Mouse (Mus musculus): Measurements from ENCODE around the gene Mrvi1. TPM values are rescaled to one million over a fixed set of nuclear protein-coding genes. Genes with fewer than 3 reads are reported as not detected.

Gene Mrvi1
- total RNA-seq, 2 experiments from 2014 or later = 6.3 to 10.1 TPM

DNA sequence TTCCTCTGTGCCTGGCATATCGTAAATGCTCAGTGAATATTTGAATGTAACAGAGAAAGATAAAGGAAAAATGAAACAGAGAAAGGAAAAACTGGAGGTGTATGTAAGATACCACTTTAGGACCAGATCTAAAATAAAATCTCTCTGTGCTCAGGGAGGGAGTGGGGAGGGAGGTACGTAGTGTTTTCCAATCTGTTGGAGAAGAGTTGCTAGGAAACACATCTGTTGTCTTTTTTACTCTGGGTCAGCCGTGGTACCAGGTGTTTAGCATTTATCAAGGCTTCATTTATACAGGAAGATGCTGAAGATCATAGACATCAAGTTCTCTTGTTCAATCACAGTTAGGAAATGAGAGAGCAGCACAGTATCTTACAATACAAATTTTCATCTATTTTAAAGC lies 127.7 kb downstream of the Mrvi1 start:
- no peak for DNase-seq
- intact Hi-C loops (cut with DNase I; ENCODE audit: low total_unique reads) = no loop called here

DNA sequence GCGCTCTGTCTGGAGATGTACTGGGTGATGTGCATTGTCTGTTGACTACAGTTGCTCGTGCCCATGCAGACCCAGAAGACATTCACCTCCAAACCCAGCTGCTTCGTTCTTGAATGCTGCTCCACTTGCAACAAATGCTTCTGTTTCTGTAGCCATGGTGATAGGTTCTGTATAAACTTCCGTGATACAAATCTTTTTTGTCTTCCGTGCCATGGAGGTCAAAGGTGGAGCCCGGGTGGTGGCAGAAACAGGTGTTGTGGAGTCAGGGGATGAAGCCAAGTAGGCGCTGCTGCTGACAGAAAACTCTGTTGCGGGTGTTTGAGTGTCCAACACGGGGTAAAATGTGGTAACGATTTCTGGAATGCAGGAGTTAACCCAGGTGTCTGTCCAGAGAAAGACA lies 128.7 kb downstream of the Mrvi1 start:
- intact Hi-C loops (cut with DNase I; ENCODE audit: low total_unique reads) = no loop called here
- DNase-seq = no peak

DNA sequence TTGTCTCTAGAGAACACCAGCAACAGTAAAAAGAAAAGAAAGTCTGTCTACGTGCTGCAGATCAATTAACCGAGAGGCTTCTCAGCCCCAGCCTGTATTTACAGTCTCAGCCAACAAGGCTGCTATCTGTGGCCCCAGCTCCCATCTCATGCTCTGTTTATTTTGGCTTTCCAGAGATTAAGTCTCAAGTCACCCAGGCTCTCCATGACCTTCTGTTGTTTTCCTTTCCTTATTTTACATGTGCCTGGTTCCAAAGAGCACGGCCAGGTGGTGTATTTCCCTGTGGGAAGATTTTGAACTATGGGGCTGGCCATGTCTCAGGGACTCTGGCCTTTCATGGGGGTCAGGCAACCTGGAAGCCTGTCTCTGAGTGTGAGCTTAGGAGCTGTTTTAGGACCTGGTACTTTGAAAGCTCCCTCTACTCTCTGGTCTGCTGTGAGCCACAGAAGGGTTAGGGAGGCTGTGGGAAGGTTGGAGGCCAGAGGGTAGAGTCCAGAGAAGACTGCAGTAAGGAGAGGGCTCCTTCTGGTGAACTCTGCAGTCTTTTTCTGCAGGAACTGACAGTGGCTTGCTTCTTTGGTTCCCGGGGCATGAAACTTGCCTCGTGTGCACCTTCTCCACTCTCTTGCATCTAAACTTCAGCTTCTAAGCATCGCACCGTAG lies 130.6 kb downstream of the Mrvi1 start:
- intact Hi-C loops (cut with DNase I; ENCODE audit: low total_unique reads) = no loop called here
- no peak for DNase-seq

DNA sequence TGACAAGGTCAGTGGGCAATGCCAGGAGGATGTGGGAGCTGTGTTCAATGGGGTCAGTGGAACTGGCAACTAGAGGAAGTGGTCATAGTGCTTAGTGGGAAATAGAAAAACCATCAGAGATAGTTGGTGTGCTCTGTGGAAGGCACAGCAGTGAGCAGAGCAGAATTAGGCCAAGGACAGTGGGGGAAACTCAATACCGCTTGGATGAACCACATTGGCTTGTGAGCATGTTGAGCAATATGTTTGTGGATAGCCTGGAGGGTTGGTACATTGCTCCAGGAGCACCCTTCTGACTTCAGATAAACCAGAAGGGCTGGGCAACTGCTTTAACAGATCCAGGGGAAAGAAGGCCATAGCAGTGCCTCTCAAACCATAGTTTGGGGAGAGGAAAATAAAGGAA lies 133.9 kb downstream of the Mrvi1 start:
- intact Hi-C loops (cut with DNase I; ENCODE audit: low total_unique reads) = no loop called here
- no peak for DNase-seq

DNA sequence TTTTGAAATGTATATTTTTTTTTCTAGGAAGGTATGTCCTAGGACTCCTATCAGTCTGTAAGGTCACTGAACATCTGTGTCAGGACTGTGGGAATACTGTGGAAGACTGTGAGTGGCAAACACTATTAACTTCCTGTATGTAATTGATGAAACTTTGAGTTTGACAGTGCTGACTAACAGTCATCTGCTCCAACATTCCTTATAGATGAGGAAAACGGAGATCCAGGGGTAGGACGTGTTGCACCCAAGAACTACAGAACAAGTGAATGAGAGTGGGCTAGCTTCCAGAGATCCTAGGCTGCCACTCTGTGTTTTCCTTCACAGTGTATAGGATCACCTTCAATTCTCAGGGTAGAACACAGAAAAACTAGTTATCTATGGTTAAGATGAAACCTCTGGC lies 134.9 kb downstream of the Mrvi1 start:
- DNase-seq = no peak
- intact Hi-C loops (cut with DNase I; ENCODE audit: low total_unique reads) = no loop called here

DNA sequence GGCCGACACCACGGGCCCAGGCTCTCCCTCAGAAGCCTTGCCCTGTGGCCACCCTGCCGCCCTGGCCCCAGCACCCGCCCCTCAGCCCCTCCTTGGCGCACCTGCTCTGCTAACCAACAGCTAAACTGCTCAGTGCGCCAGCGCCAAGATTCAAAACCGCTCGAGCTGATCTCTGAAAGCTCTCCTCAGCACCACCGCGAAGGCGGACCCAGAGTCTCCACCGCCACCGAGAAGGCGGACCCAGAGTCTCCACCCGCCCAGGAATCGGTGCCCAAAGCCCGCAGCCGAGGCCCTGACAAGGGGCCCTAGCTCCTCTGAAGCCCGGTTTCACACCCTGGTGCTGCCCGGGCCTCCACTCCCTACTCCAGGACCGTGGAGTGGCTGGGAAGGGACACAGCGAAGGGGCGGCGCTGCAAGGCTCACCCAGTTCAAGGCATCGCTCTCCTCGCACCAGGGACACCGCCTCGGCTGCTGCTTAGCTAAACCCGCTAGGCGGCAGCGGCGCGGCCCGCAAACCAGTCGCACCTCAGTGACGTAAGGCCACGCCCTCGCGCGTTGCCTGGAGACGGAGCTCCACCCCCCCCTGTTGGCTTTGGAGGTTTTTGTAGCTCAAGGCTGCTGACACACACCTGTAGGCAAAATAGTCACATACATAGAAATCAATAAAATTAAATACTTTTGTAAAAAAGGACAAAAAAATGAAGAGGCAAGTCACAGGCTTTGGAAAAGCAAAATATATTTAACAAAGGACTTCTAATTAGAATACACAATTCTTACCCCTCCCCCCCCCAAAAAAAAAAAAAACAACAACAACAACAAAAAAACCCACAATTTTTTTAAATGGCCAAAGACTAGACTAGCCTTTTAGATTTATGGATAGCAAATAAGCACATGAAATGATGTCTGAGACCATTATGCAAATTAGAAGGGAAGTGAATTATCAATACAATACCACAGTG lies 138.1 kb downstream of the Mrvi1 start, which contains the start of gene Rnf141:
Gene Rnf141 (minus strand): TSS at position 542 of the 959 bp plus-strand sequence.
- intact Hi-C loops (cut with DNase I; ENCODE audit: low total_unique reads) = no loop called here

DNA sequence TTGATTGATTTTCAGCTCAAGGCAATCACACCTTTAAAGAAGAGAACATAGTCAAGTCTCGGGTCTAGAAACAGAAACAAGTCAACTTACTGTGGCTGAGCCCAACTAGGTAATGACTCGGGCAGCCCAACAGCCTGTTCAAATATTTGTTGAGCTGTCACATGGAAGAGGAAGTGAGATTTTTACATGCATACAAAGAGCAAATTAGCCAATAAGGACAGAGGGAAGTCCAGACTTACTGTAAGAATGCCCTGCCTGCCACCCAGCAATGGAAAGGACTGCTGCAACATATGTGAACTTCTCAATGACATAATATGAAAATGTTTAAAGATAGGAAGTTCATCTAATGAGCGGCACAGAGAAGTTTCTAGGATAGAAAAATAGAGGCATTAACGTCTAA lies 141.9 kb downstream of the Mrvi1 start:
- intact Hi-C loops (cut with DNase I; ENCODE audit: low total_unique reads) = no loop called here
- DNase-seq = no peak

More for the DNA sequence above, 138.1 kb downstream of the Mrvi1 start, which contains the start of gene Rnf141:
- peak; percentile 92 for DNase-seq

DNA sequence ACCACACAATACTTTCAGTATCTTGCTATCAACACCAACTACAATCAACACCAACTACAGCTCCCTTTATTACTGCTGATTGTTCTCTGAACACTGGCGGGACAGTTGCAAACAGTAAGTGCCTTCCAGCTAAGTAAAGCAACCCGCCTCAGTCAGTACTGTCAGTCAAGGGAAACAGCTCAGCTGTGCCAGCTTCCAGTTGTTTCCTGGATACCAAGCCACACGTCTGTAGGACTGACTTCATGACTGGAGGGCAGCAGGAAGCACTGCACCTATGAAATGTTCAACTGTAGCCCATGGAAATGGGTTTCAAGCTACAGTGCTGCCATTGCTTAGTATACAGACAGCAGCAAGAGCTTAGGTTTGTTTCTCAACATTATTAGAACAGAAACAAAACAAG lies 147.7 kb downstream of the Mrvi1 start:
- DNase-seq = no peak
- intact Hi-C loops (cut with DNase I; ENCODE audit: low total_unique reads) = loop anchor here (5.0 kb wide), 1 partner anchor 53 kb away; no protein-coding TSS in a partner anchor

DNA sequence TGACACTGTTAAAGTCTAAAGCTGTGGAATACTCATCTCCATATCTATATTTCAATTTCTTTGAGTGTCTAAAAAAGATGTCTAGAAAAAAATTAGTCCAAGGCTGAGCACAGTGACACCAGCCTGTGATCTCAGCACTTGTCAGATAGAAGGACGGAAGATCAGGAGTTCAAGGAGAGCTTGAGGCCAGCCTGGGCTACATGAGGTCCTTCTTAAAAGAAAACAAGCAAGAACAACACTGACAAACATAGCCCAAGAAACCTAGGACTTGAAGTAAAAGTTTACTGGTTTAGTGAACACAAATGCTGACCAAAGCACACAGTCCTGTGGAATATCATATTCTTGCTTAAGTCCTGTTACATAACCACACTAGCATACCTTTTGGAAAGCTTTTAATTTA lies 148.2 kb downstream of the Mrvi1 start:
- intact Hi-C loops (cut with DNase I; ENCODE audit: low total_unique reads) = loop anchor here (5.0 kb wide), 1 partner anchor 53 kb away; no protein-coding TSS in a partner anchor
- no peak for DNase-seq

DNA sequence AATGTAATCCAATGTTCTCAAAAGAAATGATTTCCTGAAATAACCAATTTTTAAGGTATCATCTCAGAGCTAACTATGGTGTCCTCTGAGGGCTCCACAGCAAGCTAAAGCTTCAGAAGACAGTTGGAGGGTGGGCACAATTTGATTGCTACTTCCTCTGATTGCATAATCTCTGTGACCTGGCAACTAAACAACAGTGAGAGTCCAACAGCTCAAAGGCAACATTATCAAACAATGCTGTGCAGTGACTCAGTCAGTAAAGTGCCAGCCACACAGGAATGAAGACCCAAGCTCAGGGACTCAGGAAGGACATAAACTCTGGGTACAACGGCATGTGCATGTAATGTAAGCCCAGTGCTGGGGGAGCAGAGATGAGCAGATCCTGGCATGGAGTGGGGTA lies 149.2 kb downstream of the Mrvi1 start:
- intact Hi-C loops (cut with DNase I; ENCODE audit: low total_unique reads) = loop anchor here (5.0 kb wide), 1 partner anchor 54 kb away; no protein-coding TSS in a partner anchor
- DNase-seq = no peak

DNA sequence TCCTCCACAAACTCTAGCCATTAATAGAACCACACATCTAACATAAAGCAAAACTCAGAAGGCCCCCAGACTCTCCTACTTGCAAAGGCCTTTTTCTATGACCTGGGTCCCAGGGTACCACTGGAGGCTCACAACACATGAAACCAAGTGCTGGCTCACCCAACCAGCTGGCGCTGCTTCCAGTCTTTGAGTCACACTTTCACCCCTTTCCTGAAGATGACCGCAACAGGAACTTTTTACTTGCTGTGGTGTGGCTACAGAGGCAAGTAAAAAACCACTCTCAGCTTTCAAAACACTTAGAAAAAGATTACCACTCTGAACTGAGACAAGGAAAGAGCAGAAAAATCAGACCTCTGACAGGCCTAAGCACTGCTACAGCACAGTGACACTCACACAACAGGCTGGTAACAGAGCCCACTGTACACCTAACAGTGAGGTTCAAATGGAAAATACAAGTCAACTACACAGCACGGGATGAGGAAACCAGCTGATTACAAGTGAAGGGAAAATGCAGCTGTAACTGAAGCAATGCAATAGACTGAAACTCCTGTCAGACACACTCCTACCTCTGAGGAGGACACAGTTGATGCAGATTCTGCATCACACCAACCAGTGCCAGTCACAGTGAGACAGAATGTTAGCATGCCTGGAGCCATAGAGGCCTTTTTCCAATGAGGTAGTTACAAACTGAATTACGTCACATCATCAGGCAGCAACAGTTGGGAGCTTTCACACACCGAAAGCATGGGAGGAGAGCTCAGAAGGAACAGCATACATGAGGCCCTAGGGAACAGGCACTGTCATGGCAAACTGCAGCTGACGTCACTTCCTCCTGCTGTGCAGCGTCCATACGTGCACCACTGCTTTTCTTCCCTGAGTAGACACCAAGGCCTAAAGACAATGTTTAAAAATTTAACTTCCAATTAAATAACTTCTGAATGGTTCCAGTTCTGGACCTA lies 158.0 kb downstream of the Mrvi1 start:
- DNase-seq = no peak
- intact Hi-C loops (cut with DNase I; ENCODE audit: low total_unique reads) = no loop called here

DNA sequence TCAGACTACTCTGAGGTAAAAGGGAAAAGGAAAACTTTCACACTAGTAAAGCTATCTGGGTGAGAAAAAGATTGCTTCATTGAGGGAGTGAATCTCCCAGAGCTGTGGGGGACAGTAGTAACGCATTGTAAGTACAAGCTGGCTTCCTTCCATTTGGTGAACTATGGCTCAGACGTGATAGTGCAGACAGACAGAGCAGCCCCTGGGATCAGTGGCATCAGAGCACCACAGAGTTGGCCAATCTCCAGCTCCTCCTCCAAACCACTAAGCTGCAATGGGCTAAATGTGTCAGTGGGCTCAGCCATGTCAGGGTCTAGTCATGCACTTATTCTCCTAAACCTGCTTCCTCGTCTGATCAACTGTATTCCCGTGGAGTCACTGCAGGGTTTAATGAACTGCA lies 158.7 kb downstream of the Mrvi1 start:
- intact Hi-C loops (cut with DNase I; ENCODE audit: low total_unique reads) = no loop called here
- DNase-seq = no peak

DNA sequence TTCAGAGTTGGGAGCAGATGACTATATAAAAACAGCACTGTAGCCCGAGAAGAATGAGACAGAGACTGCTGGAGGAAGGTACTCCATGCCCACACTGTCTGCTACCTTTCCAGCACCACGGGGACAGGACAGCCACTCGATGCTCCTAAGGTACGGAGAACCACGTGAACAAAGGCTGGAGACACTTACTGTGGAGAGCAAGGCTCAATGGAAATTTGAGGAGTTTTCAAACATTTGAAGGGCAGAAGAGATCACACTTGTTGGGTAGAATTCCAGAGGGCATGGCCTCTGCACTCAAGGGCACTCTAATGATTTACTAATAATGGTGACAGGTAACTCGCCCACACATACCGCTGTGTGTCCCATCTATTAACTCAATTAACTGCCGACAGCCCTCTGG lies 159.2 kb downstream of the Mrvi1 start:
- intact Hi-C loops (cut with DNase I; ENCODE audit: low total_unique reads) = no loop called here
- DNase-seq = no peak

DNA sequence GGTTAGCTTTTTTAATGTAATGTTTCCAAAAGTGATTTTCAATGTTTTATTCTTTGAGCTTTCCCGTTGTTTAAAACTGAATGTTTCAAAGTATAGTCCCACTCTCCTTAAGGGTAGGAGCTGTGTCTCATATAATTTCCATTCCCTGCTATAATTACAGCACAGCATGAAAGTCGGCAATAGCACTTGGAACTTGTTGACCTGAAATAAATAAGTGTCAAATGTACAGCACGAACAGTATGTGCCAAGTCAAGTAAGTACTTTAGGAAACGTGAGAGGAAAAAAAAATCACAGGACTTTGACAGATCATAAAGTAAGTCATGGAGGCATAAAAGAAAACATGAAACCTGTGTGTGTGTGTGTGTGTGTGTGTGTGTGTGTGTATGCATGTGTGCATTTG lies 160.2 kb downstream of the Mrvi1 start:
- no peak for DNase-seq
- intact Hi-C loops (cut with DNase I; ENCODE audit: low total_unique reads) = no loop called here

DNA sequence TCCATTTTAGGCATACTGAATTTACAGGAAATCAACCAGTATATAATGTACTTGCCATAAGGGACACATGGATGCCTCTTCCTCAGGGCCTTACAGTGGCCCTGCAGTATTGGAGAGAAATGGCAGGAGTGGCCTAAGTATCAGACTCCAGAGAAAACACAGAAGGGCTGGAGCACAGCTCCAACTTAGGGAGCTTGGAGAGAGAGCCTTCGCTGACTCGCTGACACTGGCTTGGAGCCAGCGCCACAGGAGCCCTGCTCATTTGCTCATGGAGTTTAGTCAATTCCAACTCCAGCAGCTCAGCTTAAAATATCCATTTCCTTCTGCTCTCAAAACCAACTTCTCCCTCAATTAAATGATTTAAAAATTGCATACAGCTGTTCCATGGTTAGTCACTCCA lies 160.6 kb downstream of the Mrvi1 start:
- intact Hi-C loops (cut with DNase I; ENCODE audit: low total_unique reads) = no loop called here
- DNase-seq = peak; percentile 63

DNA sequence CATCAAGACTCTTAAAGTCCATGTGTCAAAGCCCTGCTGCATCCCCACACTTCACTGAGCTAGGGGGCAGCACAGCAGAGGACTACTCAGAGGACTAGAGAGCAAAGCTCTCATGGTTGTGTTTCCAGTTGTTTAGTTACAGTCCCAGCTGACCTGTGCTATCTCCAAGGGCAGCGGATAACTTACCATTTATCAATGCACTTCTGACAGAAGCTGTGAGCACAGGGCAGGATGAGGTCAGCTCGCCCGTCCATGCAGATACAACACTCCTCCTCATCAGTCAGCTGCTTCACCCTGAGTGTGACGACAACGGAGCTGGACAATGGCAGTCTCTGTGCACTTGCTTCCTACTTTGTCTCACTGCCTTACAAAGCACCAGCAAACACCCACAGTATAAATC lies 161.2 kb downstream of the Mrvi1 start:
- no peak for DNase-seq
- intact Hi-C loops (cut with DNase I; ENCODE audit: low total_unique reads) = no loop called here

DNA sequence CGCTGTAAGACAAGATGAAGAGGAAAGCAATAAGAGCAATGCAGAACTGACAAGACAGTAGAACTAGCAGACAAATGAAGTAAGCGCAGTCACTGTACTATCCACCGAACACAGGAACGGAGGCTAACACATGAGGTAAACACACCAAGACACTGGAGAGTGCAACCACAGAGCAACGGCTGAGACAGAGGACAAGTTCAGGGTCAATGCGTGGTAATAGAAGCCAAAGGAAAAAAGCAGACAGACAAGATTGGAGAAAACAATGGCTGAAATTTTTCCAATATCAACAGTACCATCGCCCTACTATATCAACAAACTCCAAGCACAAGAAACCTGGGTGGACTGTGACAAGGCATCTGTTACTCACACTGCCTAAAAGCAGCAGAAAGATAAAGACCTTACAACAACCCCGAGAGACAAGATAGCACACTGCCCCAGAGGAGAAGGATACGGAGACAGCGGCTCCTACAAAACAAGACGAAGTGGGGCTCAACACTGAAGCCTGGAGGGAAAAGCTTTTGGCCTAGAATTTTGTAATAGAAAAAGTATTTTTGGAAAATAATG lies 163.4 kb downstream of the Mrvi1 start:
- intact Hi-C loops (cut with DNase I; ENCODE audit: low total_unique reads) = loop anchor here (5.0 kb wide), 1 partner anchor 108 kb away; no protein-coding TSS in a partner anchor
- no peak for DNase-seq
